Mouse (Mus musculus): ENCODE data around the gene Sf1.
A peak's percentile ranks its signal among the peaks of the same experiment; 100 is the strongest.

Sf1 gene

GRCm38 (mm10) chr19:6374571-6374970 lies 11.1 kb downstream of the Sf1 start:
- no peak for DNase-seq (ENCODE audit: low read depth, low spot score)

- DNase-seq (ENCODE audit: low read depth, low spot score): no peak
These were observed 12.1 kb downstream of the Sf1 start for GRCm38 (mm10) chr19:6375423-6376254.

- peak; percentile 55 for DNase-seq (ENCODE audit: low read depth, low spot score)
These were observed 12.7 kb downstream of the Sf1 start for GRCm38 (mm10) chr19:6376255-6376564.

GRCm38 (mm10) chr19:6376643-6377042 lies 13.2 kb downstream of the Sf1 start:
- no peak for DNase-seq (ENCODE audit: low read depth, low spot score)

GRCm38 (mm10) chr19:6377327-6378040 lies 14.0 kb downstream of the Sf1 start:
- DNase-seq (ENCODE audit: low read depth, low spot score): no peak

GRCm38 (mm10) chr19:6380411-6381166 lies 17.1 kb downstream of the Sf1 start:
- no peak for DNase-seq (ENCODE audit: low read depth, low spot score)

DNA sequence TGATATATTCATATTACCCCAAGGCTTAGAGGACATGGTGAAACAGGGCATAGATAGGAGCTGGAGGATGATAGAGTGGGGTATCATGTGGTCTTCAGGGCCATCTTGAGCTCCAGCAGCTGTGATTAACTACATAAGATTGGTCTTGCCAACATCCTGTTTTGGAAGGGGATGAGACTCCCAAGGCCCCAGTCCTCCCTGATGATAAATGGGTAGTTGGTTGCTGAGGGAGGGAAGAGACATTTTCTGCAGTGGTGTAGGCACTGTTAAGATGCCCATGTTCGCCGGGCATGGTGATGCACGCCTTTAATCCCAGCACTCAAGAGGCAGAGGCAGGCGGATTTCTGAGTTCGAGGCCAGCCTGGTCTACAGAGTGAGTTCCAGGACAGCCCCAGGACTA lies 17.7 kb downstream of the Sf1 start:
- no peak for DNase-seq (ENCODE audit: low read depth, low spot score)

- no peak for DNase-seq (ENCODE audit: low read depth, low spot score)
These were observed 18.9 kb downstream of the Sf1 start for GRCm38 (mm10) chr19:6382323-6382924.

DNA sequence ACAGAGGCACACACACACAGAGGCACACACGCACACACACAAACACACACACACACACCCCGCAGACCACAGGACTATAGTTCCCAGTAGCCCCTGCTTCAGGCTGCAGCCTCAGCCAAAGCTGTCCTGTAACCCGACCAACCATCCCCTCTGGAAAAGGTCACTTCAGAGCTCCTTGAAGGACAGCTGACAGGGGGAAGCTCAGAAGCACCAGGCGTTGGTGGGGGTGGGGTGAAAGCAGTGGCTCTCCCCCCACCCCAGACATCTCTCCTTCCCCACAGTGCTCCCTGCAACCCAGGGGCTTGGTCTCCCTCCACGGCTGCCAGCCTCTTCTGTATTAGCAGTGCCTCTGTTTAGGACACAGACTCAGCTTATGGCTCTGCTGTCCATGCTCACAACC lies 20.0 kb downstream of the Sf1 start:
- no peak for DNase-seq (ENCODE audit: low read depth, low spot score)

DNA sequence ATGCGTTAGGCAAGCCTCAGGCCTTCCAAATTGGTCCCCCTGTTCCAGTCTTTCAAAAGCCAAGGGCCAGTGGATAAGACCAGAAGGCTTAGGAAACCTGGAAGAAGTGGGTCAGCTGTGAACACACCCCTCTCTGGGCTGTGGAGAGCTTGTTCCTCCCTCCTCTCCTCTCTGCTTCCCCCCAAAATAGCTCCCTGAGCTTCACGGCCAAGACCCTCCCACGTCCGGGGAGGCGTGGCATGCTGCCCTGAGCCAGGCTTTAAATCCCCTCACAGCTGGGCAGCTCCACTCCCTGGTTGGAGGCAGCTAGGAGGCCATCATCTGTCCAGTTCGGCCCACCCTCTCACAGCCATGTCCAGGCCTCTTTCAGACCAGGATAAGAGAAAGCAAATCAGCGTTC lies 20.6 kb downstream of the Sf1 start, which contains the start of gene Pygm:
Gene Pygm, plus strand, starts transcription at position 272 of the 400 bp plus-strand sequence.
- peak; percentile 37 for DNase-seq (ENCODE audit: low read depth, low spot score)

GRCm38 (mm10) chr19:6384954-6385353 lies 21.5 kb downstream of the Sf1 start:
- no peak for DNase-seq (ENCODE audit: low read depth, low spot score)

- DNase-seq (ENCODE audit: low read depth, low spot score): no peak
These were observed 21.9 kb downstream of the Sf1 start for GRCm38 (mm10) chr19:6385419-6385818.

DNA sequence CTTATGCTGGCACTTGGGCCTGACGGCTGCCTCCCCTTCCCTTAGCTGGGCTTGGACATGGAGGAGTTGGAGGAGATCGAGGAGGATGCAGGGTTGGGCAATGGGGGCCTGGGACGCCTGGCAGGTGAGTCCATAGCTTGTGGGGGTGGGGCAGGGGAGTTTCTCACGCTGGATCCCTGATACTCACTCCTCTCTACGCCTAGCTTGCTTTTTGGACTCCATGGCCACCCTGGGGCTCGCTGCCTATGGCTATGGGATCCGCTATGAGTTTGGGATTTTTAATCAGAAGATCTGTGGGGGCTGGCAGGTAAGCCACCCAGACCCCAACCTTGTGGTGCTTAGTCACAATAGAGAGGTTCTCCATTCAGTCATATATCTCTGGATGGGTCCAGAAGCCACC lies 22.3 kb downstream of the Sf1 start:
- DNase-seq (ENCODE audit: low read depth, low spot score): no peak

GRCm38 (mm10) chr19:6386234-6386633 lies 22.7 kb downstream of the Sf1 start:
- no peak for DNase-seq (ENCODE audit: low read depth, low spot score)

GRCm38 (mm10) chr19:6388006-6388405 lies 24.5 kb downstream of the Sf1 start:
- DNase-seq (ENCODE audit: low read depth, low spot score): no peak

DNA sequence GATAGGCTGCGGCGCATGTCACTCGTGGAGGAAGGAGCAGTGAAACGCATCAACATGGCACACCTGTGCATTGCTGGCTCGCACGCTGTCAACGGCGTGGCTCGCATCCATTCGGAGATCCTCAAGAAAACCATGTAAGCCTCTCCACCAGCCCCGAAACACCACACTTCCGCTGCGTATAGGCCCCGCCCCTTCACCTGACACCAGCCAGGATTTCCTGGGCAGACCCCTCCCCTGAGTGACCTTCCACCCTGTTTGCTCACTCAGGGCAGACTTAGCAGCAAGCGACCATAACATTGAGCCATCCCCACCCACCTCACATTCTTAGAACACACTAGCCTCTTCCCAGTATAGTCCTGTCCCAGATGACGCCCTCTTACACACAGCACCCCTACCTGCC lies 26.3 kb downstream of the Sf1 start:
- peak; percentile 34 for DNase-seq (ENCODE audit: low read depth, low spot score)

DNA sequence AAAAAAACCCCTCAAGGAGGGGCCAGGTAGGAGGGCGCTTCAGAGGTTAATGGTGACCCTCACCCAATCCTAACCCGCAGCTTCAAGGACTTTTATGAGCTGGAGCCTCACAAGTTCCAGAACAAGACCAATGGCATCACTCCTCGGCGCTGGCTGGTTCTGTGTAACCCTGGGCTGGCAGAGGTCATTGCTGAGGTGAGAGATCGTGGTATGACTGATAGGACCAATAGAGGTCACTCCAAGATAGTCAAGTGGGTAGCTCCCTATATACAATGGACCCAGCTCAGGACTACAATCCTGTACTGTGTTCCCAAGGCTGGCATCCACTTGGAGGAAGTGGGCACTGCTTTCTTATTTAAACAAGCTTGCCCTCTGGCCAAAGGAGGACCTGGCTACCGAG lies 26.8 kb downstream of the Sf1 start:
- no peak for DNase-seq (ENCODE audit: low read depth, low spot score)

DNA sequence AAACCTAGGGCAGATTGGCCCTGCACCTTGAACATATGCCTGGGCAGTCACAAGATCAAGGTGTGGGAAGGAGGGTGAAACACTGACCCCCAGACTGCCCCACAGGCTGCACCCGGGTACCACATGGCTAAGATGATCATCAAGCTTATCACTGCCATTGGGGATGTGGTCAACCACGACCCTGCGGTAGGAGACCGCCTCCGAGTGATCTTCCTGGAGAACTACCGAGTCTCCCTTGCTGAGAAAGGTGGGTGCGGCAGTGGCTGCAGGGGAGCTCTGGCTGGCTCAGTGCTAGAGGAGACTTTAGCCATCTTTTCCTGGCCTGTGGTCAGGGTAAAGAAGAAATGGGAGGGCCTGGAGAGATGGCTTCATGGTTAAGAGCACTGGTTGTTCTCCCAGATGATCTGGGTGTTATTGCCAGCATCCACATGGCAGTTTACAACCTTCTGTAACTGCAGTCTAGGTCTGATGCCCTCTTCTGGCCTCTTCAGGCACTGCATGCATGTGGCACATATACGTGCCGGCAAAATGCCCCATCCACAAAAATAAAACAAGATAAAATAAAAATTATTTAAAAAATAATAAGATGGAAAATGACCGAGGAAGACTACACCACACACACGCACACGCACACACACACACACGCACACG lies 29.4 kb downstream of the Sf1 start:
- no peak for DNase-seq (ENCODE audit: low read depth, low spot score)

DNA sequence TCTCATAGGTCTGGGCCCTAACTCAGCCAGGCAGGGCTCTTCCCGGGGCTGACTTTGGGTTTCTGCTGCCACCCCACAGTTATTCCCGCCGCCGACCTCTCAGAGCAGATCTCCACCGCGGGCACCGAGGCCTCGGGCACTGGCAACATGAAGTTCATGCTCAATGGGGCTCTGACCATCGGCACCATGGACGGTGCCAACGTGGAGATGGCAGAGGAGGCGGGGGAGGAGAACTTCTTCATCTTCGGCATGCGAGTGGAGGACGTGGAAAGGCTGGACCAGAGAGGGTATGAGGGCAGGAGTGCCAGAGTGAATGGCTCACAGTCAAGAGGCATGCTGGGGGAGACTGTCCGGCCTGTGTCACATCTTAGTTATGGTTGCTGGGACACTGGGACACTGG lies 30.1 kb downstream of the Sf1 start:
- DNase-seq (ENCODE audit: low read depth, low spot score): no peak

- no peak for DNase-seq (ENCODE audit: low read depth, low spot score)
These were observed 32.7 kb downstream of the Sf1 start for GRCm38 (mm10) chr19:6396237-6396636.

GRCm38 (mm10) chr19:6397582-6398249 lies 34.2 kb downstream of the Sf1 start:
- no peak for DNase-seq (ENCODE audit: low read depth, low spot score)
